Mouse (Mus musculus): ENCODE data around the gene Gm1123. TPM values are rescaled to one million over a fixed set of nuclear protein-coding genes. Genes with fewer than 3 reads are reported as not detected.

The Gm1123 gene
- total and polyA plus RNA-seq, 2 experiments from 2014 or later: 0.29 TPM; not detected in 1

DNA sequence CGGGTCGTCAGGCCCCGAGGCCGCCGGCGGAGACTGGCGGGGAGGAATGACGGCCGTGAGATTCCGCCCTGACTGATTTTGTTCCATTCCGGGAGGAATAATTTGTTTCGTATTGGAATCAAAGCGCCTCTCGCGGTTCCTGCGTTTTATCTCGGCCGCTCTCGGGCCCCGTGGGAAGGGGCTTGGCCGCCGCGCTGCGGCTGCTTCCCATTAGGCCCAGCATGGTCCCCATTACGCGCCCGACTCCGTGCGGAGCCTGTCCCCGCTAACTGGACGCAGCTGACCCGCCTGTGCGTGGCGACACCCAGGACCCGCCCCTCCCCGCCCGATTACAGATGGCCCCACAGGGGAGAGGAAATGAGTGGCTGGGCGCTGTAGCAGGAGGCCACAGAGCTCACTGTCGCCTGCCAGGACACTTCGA is 62.4 kb downstream of the Gm1123 start:
- H3K36me3 ChIP-seq (ENCODE audit: insufficient read depth): no peaks in the 10 kb centered on the region
- H3K4me3 ChIP-seq (ENCODE audit: low read depth, low read length): peak overlapping the region; percentile 27
- ATAC-seq (no peak; the same call in 1 of the 2 replicates), DNase-seq (no peak)
- 4% methylated on average over 40 of the region's 40 CpGs for WGBS
- H3K9me3 ChIP-seq (ENCODE audit: low read length): 0 out of 2 replicates have a peak, but pooled peaks cover 6% of the 10 kb centered on the region
- H3K9ac ChIP-seq: 0 out of 2 replicates have a peak overlapping the region, but pooled peaks have one; percentile 6
- TF ChIP-seq CTCF (IDR thresholded peaks at IDR 0.05; ENCODE audit: low read depth): no peak
- H3K27ac ChIP-seq (ENCODE audit: low read depth, low read length): no peak overlapping the region
- H3K4me2 ChIP-seq (ENCODE audit: low read depth): peak overlapping the region; percentile 41
- no peaks in the 10 kb centered on the region for H3K4me1 ChIP-seq (ENCODE audit: insufficient read depth)
- H3K27me3 ChIP-seq (ENCODE audit: insufficient read depth, low read length): peaks cover 70% of the 10 kb centered on the region

GRCm38 (mm10) chr9:98965084-98965483 is 70.4 kb downstream of the Gm1123 start:
- TF ChIP-seq CTCF (IDR thresholded peaks at IDR 0.05; ENCODE audit: low read depth): peak; percentile 70
- H3K36me3 ChIP-seq (ENCODE audit: insufficient read depth): no peaks in the 10 kb centered on the region
- DNase-seq (peak; percentile 59), ATAC-seq (peak; percentile 12; the same call in 1 of the 2 replicates)
- H3K27me3 ChIP-seq (ENCODE audit: insufficient read depth, low read length): peaks cover 68% of the 10 kb centered on the region
- under 1% methylated on average over 18 of the region's 18 CpGs for WGBS
- H3K4me1 ChIP-seq (ENCODE audit: insufficient read depth): no peaks in the 10 kb centered on the region
- H3K4me2 ChIP-seq (ENCODE audit: low read depth): 0 out of 2 replicates have a peak overlapping the region, but pooled peaks have one; percentile 4
- H3K27ac ChIP-seq (ENCODE audit: low read depth, low read length): no peak overlapping the region
- no peak overlapping the region for H3K9ac ChIP-seq
- H3K4me3 ChIP-seq (ENCODE audit: low read depth, low read length): no peak overlapping the region
- no peaks in the 10 kb centered on the region for H3K9me3 ChIP-seq (ENCODE audit: low read length)

DNA sequence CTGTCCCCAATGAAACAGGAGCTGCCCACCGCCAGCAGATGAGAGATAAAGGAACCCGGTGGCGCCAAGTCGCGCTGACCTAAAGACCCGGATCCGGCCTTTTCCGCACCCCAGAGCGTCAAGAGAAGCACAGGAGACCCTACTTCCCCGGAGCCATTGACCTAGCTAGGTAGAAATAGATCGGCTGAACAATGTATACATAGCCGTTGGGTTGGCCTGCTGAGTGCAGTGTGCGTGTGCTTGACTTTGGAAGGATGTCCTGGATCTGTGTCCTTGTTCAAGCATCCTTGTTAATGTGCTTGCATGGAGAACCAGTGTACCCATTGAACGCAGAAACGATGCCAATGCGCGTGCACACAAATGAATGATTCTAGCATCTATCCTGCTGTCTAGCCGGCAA is 71.9 kb downstream of the Gm1123 start:
- Histone ChIP-seq H3K4me2 (ENCODE audit: low read depth) (no peak overlapping the region), H3K9me3 (ENCODE audit: low read length) (no peaks in the 10 kb centered on the region), H3K36me3 (ENCODE audit: insufficient read depth) (no peaks in the 10 kb centered on the region), H3K9ac (no peak overlapping the region), H3K27me3 (ENCODE audit: insufficient read depth, low read length) (peaks cover 74% of the 10 kb centered on the region), H3K4me3 (ENCODE audit: low read depth, low read length) (no peak overlapping the region), H3K4me1 (ENCODE audit: insufficient read depth) (no peaks in the 10 kb centered on the region), H3K27ac (ENCODE audit: low read depth, low read length) (no peak overlapping the region)
- ATAC-seq (no peak), DNase-seq (peak; percentile 42)
- TF ChIP-seq CTCF (IDR thresholded peaks at IDR 0.05; ENCODE audit: low read depth): no peak
- WGBS: 4% methylated on average over 18 of the region's 18 CpGs

DNA sequence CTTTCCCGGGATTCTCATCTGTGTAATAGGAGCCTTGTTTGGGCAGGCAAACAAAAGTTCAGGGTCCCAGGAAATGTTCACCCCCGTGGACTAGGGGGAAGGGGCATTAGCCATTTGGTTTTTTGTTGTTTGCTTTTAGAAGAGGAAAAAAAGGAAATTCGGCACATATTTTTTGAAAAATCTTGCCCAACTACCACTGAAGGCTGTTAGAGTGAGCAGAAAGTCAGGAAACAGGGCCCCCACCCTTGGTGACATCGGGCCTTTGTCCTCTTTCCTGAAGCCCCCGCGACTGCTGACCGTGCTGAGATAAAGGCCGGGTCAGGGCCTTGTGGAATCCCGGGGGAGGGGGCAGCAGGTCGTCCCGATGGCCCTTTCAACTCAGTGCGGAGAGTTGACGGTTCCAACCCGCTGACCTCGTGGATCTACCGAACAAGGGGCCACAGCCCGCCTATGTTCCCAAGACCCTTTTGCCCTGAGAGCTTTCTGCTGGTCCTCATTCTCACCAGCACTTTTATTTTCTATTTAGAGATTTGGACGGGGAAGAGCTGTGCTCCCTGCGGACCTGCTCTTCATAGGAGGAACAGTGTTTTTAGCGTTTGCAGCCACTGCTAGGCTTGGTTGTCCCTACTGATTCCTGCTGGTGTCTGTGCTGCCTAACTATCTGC is 72.9 kb downstream of the Gm1123 start:
- Histone ChIP-seq H3K36me3 (ENCODE audit: insufficient read depth) (no peaks in the 10 kb centered on the region), H3K4me3 (ENCODE audit: low read depth, low read length) (no peak overlapping the region), H3K9me3 (ENCODE audit: low read length) (no peaks in the 10 kb centered on the region), H3K27me3 (ENCODE audit: insufficient read depth, low read length) (peaks cover 74% of the 10 kb centered on the region), H3K27ac (ENCODE audit: low read depth, low read length) (no peak overlapping the region), H3K4me1 (ENCODE audit: insufficient read depth) (no peaks in the 10 kb centered on the region), H3K9ac (no peak overlapping the region), H3K4me2 (ENCODE audit: low read depth) (no peak overlapping the region)
- ATAC-seq (no peak), DNase-seq (no peak)
- no peak for TF ChIP-seq CTCF (IDR thresholded peaks at IDR 0.05; ENCODE audit: low read depth)
- 1% methylated on average over 20 of the region's 20 CpGs for WGBS

- no peak overlapping the region for H3K4me3 ChIP-seq (ENCODE audit: low read depth, low read length)
- H3K9me3 ChIP-seq (ENCODE audit: low read length): no peaks in the 10 kb centered on the region
- H3K4me1 ChIP-seq (ENCODE audit: insufficient read depth): no peaks in the 10 kb centered on the region
- H3K9ac ChIP-seq: no peak overlapping the region
- H3K4me2 ChIP-seq (ENCODE audit: low read depth): no peak overlapping the region
- no peaks in the 10 kb centered on the region for H3K36me3 ChIP-seq (ENCODE audit: insufficient read depth)
- no peak overlapping the region for H3K27ac ChIP-seq (ENCODE audit: low read depth, low read length)
- WGBS: 5% methylated on average over 22 of the region's 22 CpGs
- ATAC-seq: no peak
- H3K27me3 ChIP-seq (ENCODE audit: insufficient read depth, low read length): peaks cover 67% of the 10 kb centered on the region
- no peak for DNase-seq
- TF ChIP-seq CTCF (IDR thresholded peaks at IDR 0.05; ENCODE audit: low read depth): no peak
Measured at GRCm38 (mm10) chr9:98961591-98962477, 73.7 kb downstream of the Gm1123 start.

- no peak overlapping the region for H3K9ac ChIP-seq
- no peak overlapping the region for H3K27ac ChIP-seq (ENCODE audit: low read depth, low read length)
- no peak for DNase-seq
- H3K4me2 ChIP-seq (ENCODE audit: low read depth): no peak overlapping the region
- 18% methylated on average over 5 of the region's 5 CpGs for WGBS
- H3K4me3 ChIP-seq (ENCODE audit: low read depth, low read length): no peak overlapping the region
- H3K4me1 ChIP-seq (ENCODE audit: insufficient read depth): peaks cover 6% of the 10 kb centered on the region; the same call in 1 of the 2 replicates
- ATAC-seq: no peak
- TF ChIP-seq CTCF (IDR thresholded peaks at IDR 0.05; ENCODE audit: low read depth): peak; percentile 17; the same call in 1 of the 2 replicates
- H3K9me3 ChIP-seq (ENCODE audit: low read length): no peaks in the 10 kb centered on the region
- peaks cover 66% of the 10 kb centered on the region for H3K27me3 ChIP-seq (ENCODE audit: insufficient read depth, low read length)
- H3K36me3 ChIP-seq (ENCODE audit: insufficient read depth): no peaks in the 10 kb centered on the region
Measured at GRCm38 (mm10) chr9:98960348-98960747, 75.2 kb downstream of the Gm1123 start.

GRCm38 (mm10) chr9:98959851-98960250 is 75.7 kb downstream of the Gm1123 start:
- no peaks in the 10 kb centered on the region for H3K9me3 ChIP-seq (ENCODE audit: low read length)
- DNase-seq (no peak), ATAC-seq (no peak)
- no peak overlapping the region for H3K4me2 ChIP-seq (ENCODE audit: low read depth)
- 28% methylated on average over 3 of the region's 3 CpGs for WGBS
- no peak for TF ChIP-seq CTCF (IDR thresholded peaks at IDR 0.05; ENCODE audit: low read depth)
- no peak overlapping the region for H3K27ac ChIP-seq (ENCODE audit: low read depth, low read length)
- H3K36me3 ChIP-seq (ENCODE audit: insufficient read depth): no peaks in the 10 kb centered on the region
- no peak overlapping the region for H3K4me3 ChIP-seq (ENCODE audit: low read depth, low read length)
- H3K9ac ChIP-seq: no peak overlapping the region
- H3K4me1 ChIP-seq (ENCODE audit: insufficient read depth): peaks cover 6% of the 10 kb centered on the region; the same call in 1 of the 2 replicates
- H3K27me3 ChIP-seq (ENCODE audit: insufficient read depth, low read length): peaks cover 62% of the 10 kb centered on the region
